Mouse (Mus musculus) left cerebral cortex, postnatal 10 days (tissue): ENCODE data around the gene Gdf11. TPM values are rescaled to one million over a fixed set of nuclear protein-coding genes. Genes with fewer than 3 reads are reported as not detected.

Experiments used
- DNase-seq, 2 experiments: peaks; one replicate each; pipeline ENCODE4 v3.0.0; 2021 to 2022; ENCODE audit warnings: low spot score in 2 of 2, mixed read lengths in 1 of 2; ENCODE audit errors: extremely low spot score in 1 of 2
- intact Hi-C: fragments of 180-260 bp; cut with DNase I; formaldehyde crosslinking; loops from one replicate; pipeline ENCODE4 v1.15.1; 2025
- total RNA-seq, 2 experiments: library from RNA; stranded (reverse); gene quantifications; 2 replicates each; pipeline ENCODE4 v1.2.3; 2021

Gdf11 gene
- total RNA-seq, 2 experiments from 2014 or later: 13.2 to 16.2 TPM

DNA sequence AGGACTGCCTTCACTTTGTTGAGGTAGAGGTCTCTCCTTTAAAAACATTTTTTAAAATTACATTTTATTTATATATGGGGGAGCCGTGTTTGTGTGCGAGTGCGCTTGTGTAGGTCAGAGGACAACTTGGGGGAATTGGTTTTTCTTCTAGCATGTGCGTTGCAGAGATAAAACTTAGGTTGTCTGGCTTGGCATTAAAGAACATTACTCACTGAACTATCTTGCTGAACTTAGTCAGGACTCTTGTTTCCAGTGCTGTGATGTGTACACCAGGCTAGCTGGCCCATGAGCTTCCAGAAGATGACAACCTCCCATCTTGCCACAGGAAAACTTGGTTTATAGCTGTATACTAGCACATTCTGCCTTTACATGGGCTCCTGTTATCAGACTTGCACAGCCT, 44.9 kb downstream of the Gdf11 start:
- intact Hi-C loops: loop anchor here (5.0 kb wide), 2 partner anchors 46 to 126 kb away; partner anchors contain the start of gene Gdf11
- DNase-seq: no peak

DNA sequence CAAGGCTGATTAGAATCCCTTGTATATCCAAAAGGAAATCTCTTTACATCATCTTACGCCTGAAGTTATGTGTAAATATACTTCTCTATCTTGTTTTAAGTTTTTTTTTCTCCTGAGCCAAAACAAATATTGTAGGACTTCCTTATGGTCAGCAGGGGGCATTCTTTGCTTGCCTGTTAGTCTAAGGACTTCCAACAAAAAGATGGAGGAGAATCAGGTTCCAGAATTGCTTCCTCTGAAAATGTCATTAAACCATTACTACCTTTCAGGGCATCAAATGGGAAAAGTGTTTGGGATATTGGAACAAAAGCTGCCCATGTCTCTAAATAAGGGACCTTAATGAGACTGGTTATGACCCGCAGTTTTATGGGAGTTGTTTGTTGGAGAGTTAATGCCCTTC, 46.0 kb downstream of the Gdf11 start:
- intact Hi-C loops: loop anchor here (5.0 kb wide), 2 partner anchors 47 to 127 kb away; partner anchors contain the start of gene Gdf11
- no peak for DNase-seq

DNA sequence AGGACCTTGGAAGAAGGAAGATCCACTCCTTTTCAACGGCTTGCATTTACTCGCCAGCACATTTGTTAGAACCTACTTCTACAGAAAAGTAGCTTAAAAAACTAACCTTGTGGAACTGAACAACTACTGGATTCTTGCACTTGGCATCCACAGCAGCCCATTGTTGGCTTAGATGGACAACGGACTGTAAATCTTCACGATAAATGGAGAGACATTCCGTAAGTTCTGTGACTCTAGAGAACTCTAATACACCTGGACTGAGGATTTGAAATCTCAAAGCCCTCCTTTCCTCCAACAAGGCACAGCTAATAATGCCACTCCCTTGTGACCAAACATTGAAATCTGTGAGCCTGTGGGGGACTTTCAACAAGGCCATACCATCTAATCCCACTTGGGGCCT, 48.3 kb downstream of the Gdf11 start:
- DNase-seq: no peak
- intact Hi-C loops: no loop called here

DNA sequence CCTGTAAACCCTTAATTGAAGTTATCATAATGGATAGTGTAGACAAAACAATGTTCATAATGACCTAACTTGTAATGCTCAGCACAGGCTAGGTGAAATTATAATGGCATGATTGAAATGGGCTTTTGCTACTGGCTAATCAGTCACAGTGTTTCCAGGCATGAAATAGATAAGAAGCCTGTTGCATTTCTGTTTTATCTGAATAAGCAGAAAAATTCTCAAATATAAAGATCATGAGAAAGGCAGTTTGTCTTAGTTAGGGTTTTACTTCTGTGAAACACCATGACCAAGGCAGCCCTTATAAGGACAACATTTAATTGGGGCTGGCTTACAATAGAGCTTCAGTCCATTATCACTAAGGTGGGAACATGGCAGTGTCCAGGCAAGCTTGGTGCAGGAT, 50.9 kb downstream of the Gdf11 start:
- intact Hi-C loops: no loop called here
- DNase-seq: no peak

DNA sequence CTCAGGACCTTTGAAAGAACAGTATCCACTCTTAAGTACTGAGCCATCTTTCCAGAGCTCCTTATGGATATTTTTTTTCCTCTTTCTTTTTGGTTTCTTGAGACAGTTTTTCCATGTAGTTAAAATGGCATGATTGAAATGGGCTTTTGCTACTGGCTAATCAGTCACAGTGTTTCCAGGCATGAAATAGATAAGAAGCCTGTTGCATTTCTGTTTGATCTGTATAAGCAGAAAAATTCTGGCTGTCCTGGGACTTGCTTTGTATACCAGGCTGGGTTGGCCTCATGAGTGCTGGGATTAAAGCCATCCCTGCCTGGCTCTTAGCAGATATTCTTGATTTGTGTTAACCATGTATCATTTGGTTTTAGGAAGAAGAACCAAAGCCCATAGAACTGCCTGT, 52.1 kb downstream of the Gdf11 start:
- DNase-seq: no peak
- intact Hi-C loops: no loop called here

DNA sequence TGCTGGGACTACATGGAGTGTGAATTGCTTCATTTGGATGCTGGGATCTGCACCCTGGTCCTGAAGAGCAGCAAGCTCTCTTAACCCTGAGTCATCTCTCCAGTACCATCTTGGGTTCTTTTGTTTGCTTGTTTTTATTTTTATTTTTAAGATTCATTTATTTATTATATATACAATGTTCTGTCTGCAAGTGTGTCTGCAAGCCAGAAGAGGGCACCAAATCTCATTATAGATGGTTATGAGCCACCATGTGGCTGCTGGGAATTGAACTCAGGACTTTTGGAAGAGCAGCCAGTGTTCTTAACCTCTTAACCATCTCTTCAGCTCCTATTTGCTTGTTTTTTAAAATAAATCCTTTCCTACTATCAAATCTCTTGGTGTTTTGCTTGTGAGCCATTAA, 54.1 kb downstream of the Gdf11 start:
- intact Hi-C loops: no loop called here
- no peak for DNase-seq

Other genes starting within 250 kb of the Gdf11 start
- gene Ikzf4, start 245.7 kb downstream of the Gdf11 start, total RNA-seq: 10 to 100 TPM; 18.5 to 19.8 TPM
- gene Suox, start 217.6 kb downstream of the Gdf11 start, total RNA-seq: 10 to 100 TPM; 11.1 to 11.8 TPM
- gene Rab5b, start 195.5 kb downstream of the Gdf11 start, total RNA-seq: 100 to 1,000 TPM; 120 to 121 TPM
- under 1 TPM; 0.51 to 0.63 TPM for gene Pmel, start 187.5 kb downstream of the Gdf11 start, total RNA-seq
- gene Cdk2, start 186.7 kb downstream of the Gdf11 start, total RNA-seq: 1 to 10 TPM; 4.3 to 4.7 TPM
- gene Dgka, start 146.9 kb downstream of the Gdf11 start, total RNA-seq: 1 to 10 TPM; 5.7 to 5.8 TPM
- gene Pym1, start 143.8 kb downstream of the Gdf11 start, total RNA-seq: 10 to 100 TPM; 34.3 to 34.6 TPM
- under 1 TPM; 0.49 to 0.59 TPM for gene Mmp19, start 100.8 kb downstream of the Gdf11 start, total RNA-seq
- gene Dnajc14, start 87.7 kb downstream of the Gdf11 start, total RNA-seq: 10 to 100 TPM; 61.9 to 63.1 TPM
- 10 to 100 TPM; 12.2 to 12.5 TPM for gene Tmem198b, start 87.3 kb downstream of the Gdf11 start, total RNA-seq
- gene Sarnp, start 74.4 kb downstream of the Gdf11 start, total RNA-seq: 10 to 100 TPM; 37.4 to 42.2 TPM
- 1 to 10 TPM; 4.4 to 6.7 TPM for gene Ormdl2, start 70.1 kb downstream of the Gdf11 start, total RNA-seq
- gene Cd63, start 9.3 kb upstream of the Gdf11 start, total RNA-seq: 10 to 100 TPM; 63.0 to 66.0 TPM
- gene Rdh5, start 31.2 kb upstream of the Gdf11 start, total RNA-seq: 1 to 10 TPM; 5.5 to 6.1 TPM
- 10 to 100 TPM; 84.3 to 85.3 TPM for gene Bloc1s1, start 32.3 kb upstream of the Gdf11 start, total RNA-seq
- 10 to 100 TPM; 14.2 to 14.9 TPM for gene Itga7, start 42.1 kb upstream of the Gdf11 start, total RNA-seq
- gene Mettl7b, start 69.3 kb upstream of the Gdf11 start, total RNA-seq: not detected
- not detected for gene Olfr9, start 97.7 kb upstream of the Gdf11 start, total RNA-seq
- not detected for gene Olfr763, start 119.1 kb upstream of the Gdf11 start, total RNA-seq
- not detected for gene Olfr764-ps1, start 148.2 kb upstream of the Gdf11 start, total RNA-seq
- not detected for gene Olfr765, start 158.3 kb upstream of the Gdf11 start, total RNA-seq
- gene Olfr766-ps1, start 177.3 kb upstream of the Gdf11 start, total RNA-seq: not detected
- not detected for gene Olfr767, start 191.2 kb upstream of the Gdf11 start, total RNA-seq
- gene Olfr768, start 207.7 kb upstream of the Gdf11 start, total RNA-seq: not detected
- gene Olfr769, start 226.1 kb upstream of the Gdf11 start, total RNA-seq: not detected
- not detected for gene Olfr770, start 247.3 kb upstream of the Gdf11 start, total RNA-seq